Mouse (Mus musculus): Measurements from ENCODE around the gene Tmem91. TPM values are rescaled to one million over a fixed set of nuclear protein-coding genes. Genes with fewer than 3 reads are reported as not detected.
"Not testable (repeated sequence)": the region's sequence is repeated elsewhere in the genome, so short reads cannot be mapped to it uniquely, and the experiment has no call there.

Gene Tmem91
- total RNA-seq (2022): 10 to 100 TPM; 10.8 to 16.2 (median 15.1) TPM

- DNase-seq (ENCODE audit: low spot score in 2 of 2): no peak
Measured at GRCm38 (mm10) chr7:25674719-25675300, at the start of gene Tmem91. Gene Tmem91 (minus strand): TSS chr7:25675166.

GRCm38 (mm10) chr7:25721776-25722175 is 46.8 kb upstream of the Tmem91 start:
- DNase-seq (ENCODE audit: low spot score in 2 of 2): not testable (repeated sequence)

- no peak for DNase-seq (ENCODE audit: low spot score in 2 of 2)
Measured at GRCm38 (mm10) chr7:25720760-25721159, 45.8 kb upstream of the Tmem91 start.

- peak in 1 of 2 experiments; percentile 82 for DNase-seq (ENCODE audit: low spot score in 2 of 2)
Measured at GRCm38 (mm10) chr7:25719761-25720610, 45.0 kb upstream of the Tmem91 start.

GRCm38 (mm10) chr7:25718788-25719417 is 43.9 kb upstream of the Tmem91 start, which contains the start of gene Ccdc97:
Gene Ccdc97 (minus strand): TSS chr7:25719088.
- peak; percentile 93 to 97 for DNase-seq (ENCODE audit: low spot score in 2 of 2)

GRCm38 (mm10) chr7:25717478-25717877 is 42.5 kb upstream of the Tmem91 start:
- no peak for DNase-seq (ENCODE audit: low spot score in 2 of 2)

- no peak for DNase-seq (ENCODE audit: low spot score in 2 of 2)
Measured at GRCm38 (mm10) chr7:25715731-25716271, 40.8 kb upstream of the Tmem91 start.

GRCm38 (mm10) chr7:25714581-25714980 is 39.6 kb upstream of the Tmem91 start:
- DNase-seq (ENCODE audit: low spot score in 2 of 2): no peak

- no peak for DNase-seq (ENCODE audit: low spot score in 2 of 2)
Measured at GRCm38 (mm10) chr7:25712801-25713200, 37.8 kb upstream of the Tmem91 start.

GRCm38 (mm10) chr7:25711731-25712197 is 36.8 kb upstream of the Tmem91 start:
- no peak for DNase-seq (ENCODE audit: low spot score in 2 of 2)

GRCm38 (mm10) chr7:25711165-25711564 is 36.2 kb upstream of the Tmem91 start:
- no peak for DNase-seq (ENCODE audit: low spot score in 2 of 2)

GRCm38 (mm10) chr7:25710519-25711130 is 35.7 kb upstream of the Tmem91 start:
- no peak for DNase-seq (ENCODE audit: low spot score in 2 of 2)

GRCm38 (mm10) chr7:25709961-25710360 is 35.0 kb upstream of the Tmem91 start:
- DNase-seq (ENCODE audit: low spot score in 2 of 2): no peak

- DNase-seq (ENCODE audit: low spot score in 2 of 2): no peak
Measured at GRCm38 (mm10) chr7:25707581-25708292, 32.8 kb upstream of the Tmem91 start.

GRCm38 (mm10) chr7:25706578-25707170 is 31.7 kb upstream of the Tmem91 start:
- DNase-seq (ENCODE audit: low spot score in 2 of 2): no peak

- no peak for DNase-seq (ENCODE audit: low spot score in 2 of 2)
Measured at GRCm38 (mm10) chr7:25705801-25706251, 30.9 kb upstream of the Tmem91 start.

- DNase-seq (ENCODE audit: low spot score in 2 of 2): no peak
Measured at GRCm38 (mm10) chr7:25704716-25705364, 29.9 kb upstream of the Tmem91 start.

- DNase-seq (ENCODE audit: low spot score in 2 of 2): no peak
Measured at GRCm38 (mm10) chr7:25703793-25704494, 29.0 kb upstream of the Tmem91 start.

GRCm38 (mm10) chr7:25702350-25702749 is 27.4 kb upstream of the Tmem91 start:
- DNase-seq (ENCODE audit: low spot score in 2 of 2): no peak
